Mouse (Mus musculus) lung, postnatal 0 days (tissue): ENCODE results near the gene Get4.

ENCODE experiments used
- CTCF ChIP-seq: IDR thresholded peaks from 2 replicates; pipeline ENCODE4 v1.5.1; 2016; ENCODE audit warnings: antibody characterized with exemption, mild to moderate bottlenecking
- EP300 ChIP-seq: IDR thresholded peaks from 2 replicates; pipeline ENCODE4 v1.6.1; 2016; ENCODE audit warnings: antibody characterized with exemption, mild to moderate bottlenecking, control low read depth

DNA sequence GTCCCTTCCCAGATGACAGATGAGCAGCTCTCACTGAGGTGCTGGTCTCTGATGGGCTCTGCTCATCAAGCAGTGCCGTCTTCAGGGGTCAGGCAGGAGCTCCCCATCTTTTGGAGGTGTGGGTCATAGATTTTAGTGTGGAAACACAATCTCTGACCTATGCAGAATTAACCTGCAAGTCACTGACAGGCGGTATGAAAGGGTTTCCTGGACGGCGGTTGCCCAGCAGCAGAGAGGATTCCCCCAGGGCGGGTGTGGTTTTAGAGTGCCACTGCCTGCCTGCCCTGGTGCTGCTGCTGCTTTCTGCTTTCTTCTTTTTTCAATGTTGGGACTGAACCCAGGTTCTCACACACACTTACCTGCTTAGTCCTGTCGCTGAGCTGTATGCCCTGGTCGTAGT is 45.6 kb upstream of the Get4 start:
- TF ChIP-seq CTCF = no peak
- no peak for TF ChIP-seq EP300
